ENCODE assay signal across 8 mouse cellular contexts in the genomic region with DNA sequence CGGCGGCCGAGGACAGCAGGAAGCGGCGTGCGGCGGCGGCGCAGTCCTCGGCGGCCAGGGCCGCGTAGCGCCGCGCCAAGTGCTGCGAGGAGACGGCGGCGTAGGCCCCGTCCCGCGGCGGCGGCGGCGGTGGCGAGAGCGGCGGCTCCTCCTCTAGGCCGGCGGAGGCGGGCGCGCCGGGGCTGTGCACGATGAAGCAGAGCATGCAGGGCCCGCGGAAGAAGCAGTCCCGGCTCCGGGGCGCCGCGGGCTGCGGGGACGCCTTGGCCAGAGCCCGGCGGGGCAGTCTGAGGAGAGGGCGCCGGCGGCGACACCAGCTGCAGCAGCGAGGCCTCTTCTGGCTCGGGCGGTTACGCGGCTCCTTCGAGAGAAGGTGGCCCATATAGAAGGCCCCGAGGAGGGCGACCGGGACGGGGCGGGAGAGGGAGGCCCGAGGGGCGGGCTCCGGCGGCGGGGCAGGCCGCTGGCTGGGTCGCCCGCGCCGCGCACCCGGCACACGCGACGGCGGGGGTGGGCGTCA. TPM values are rescaled to one million over a fixed set of nuclear protein-coding genes. Genes with fewer than 3 reads are reported as not detected.
DNase-seq lines count a peak whose midpoint lies in the region; ATAC-seq lines count a peak whose summit lies in the region.

A gene (minus strand): TSS at position 382 of the 520 bp plus-strand sequence.

- peak; percentile 81 for DNase-seq in brain, adult 2 months (ENCODE audit: low read depth, low spot score)
- peak; percentile 80 for DNase-seq in kidney, postnatal 14 days
- DNase-seq in neural tube, embryonic 11.5 days (ENCODE audit: low spot score), result peak; percentile 72

- 0% methylated on average over 54 of the region's 80 CpGs for WGBS in heart, embryonic 15.5 days
- WGBS in liver, embryonic 15.5 days (ENCODE audit: insufficient replicate concordance), result 1% methylated on average over 75 of the region's 80 CpGs
- WGBS in neural tube, embryonic 11.5 days, result under 1% methylated on average over 72 of the region's 80 CpGs
- WGBS in stomach, embryonic 16.5 days, result 1% methylated on average over 53 of the region's 80 CpGs

- peak; percentile 31 for ATAC-seq in CD4-positive, CD25-positive, alpha-beta regulatory T cell, adult 4 months
- ATAC-seq in heart, embryonic 15.5 days (replicated peaks; ENCODE audit: insufficient number of reproducible peaks, insufficient read depth, low FRiP score, low read depth), result peak; percentile 68
- ATAC-seq in liver, embryonic 15.5 days (ENCODE audit: insufficient read depth), result peak; percentile 72
- peak; percentile 70 for ATAC-seq in neural tube, embryonic 11.5 days (ENCODE audit: insufficient read depth, low FRiP score, low TSS enrichment)
- peak; percentile 67 for ATAC-seq in stomach, embryonic 16.5 days (ENCODE audit: insufficient read depth, low FRiP score)

- H3K4me2 ChIP-seq in heart, embryonic 15.5 days, result peak within 1 kb of the TSS; percentile 80
- peak within 1 kb of the TSS; percentile 97 for H3K4me2 ChIP-seq in liver, embryonic 15.5 days
- peak within 1 kb of the TSS; percentile 72 for H3K4me2 ChIP-seq in neural tube, embryonic 11.5 days (ENCODE audit: low read depth)
- H3K4me2 ChIP-seq in stomach, embryonic 16.5 days (ENCODE audit: low read depth, low read length), result peak within 1 kb of the TSS; percentile 67

- peaks cover 42% of the 10 kb centered on the region for H3K4me1 ChIP-seq in erythroblast, embryonic 14.5 days (ENCODE audit: control insufficient read depth)
- H3K4me1 ChIP-seq in heart, embryonic 15.5 days (replicated peaks), result peaks cover 28% of the 10 kb centered on the region
- peaks cover 47% of the 10 kb centered on the region for H3K4me1 ChIP-seq in liver, embryonic 15.5 days (replicated peaks)
- H3K4me1 ChIP-seq in neural tube, embryonic 11.5 days (ENCODE audit: control insufficient read depth, insufficient read depth, low read length), result peaks cover 7% of the 10 kb centered on the region
- peaks cover 15% of the 10 kb centered on the region for H3K4me1 ChIP-seq in stomach, embryonic 16.5 days (ENCODE audit: control insufficient read depth, insufficient read depth, low read length)

- peak within 1 kb of the TSS; percentile 96 for H3K9ac ChIP-seq in heart, embryonic 15.5 days
- H3K9ac ChIP-seq in liver, embryonic 15.5 days, result peak within 1 kb of the TSS; percentile 95
- H3K9ac ChIP-seq in neural tube, embryonic 11.5 days (ENCODE audit: low read length), result peak within 1 kb of the TSS; percentile 98
- H3K9ac ChIP-seq in stomach, embryonic 16.5 days (ENCODE audit: low read length), result peak within 1 kb of the TSS; percentile 98

- H3K27me3 ChIP-seq in erythroblast, embryonic 14.5 days (ENCODE audit: control insufficient read depth), result no peaks in the 10 kb centered on the region
- no peaks in the 10 kb centered on the region for H3K27me3 ChIP-seq in heart, embryonic 15.5 days
- no peaks in the 10 kb centered on the region for H3K27me3 ChIP-seq in liver, embryonic 15.5 days
- no peaks in the 10 kb centered on the region for H3K27me3 ChIP-seq in neural tube, embryonic 11.5 days (ENCODE audit: control insufficient read depth, insufficient read depth, low read length)
- no peaks in the 10 kb centered on the region for H3K27me3 ChIP-seq in stomach, embryonic 16.5 days (ENCODE audit: control insufficient read depth, insufficient read depth, low read length)

- H3K27ac ChIP-seq in heart, embryonic 15.5 days, result peak within 1 kb of the TSS; percentile 99
- H3K27ac ChIP-seq in liver, embryonic 15.5 days (replicated peaks), result peak within 1 kb of the TSS; percentile 90
- H3K27ac ChIP-seq in neural tube, embryonic 11.5 days (ENCODE audit: low read depth, low read length), result peak within 1 kb of the TSS; percentile 96
- peak within 1 kb of the TSS; percentile 98 for H3K27ac ChIP-seq in stomach, embryonic 16.5 days (ENCODE audit: low read length)

- H3K4me3 ChIP-seq in erythroblast, embryonic 14.5 days (replicated peaks), result peak within 1 kb of the TSS; percentile 69
- H3K4me3 ChIP-seq in heart, embryonic 15.5 days, result peak within 1 kb of the TSS; percentile 82
- peak within 1 kb of the TSS; percentile 86 for H3K4me3 ChIP-seq in liver, embryonic 15.5 days (replicated peaks)
- peak within 1 kb of the TSS; percentile 86 for H3K4me3 ChIP-seq in neural tube, embryonic 11.5 days (ENCODE audit: low read depth, low read length)
- peak within 1 kb of the TSS; percentile 87 for H3K4me3 ChIP-seq in stomach, embryonic 16.5 days (replicated peaks; ENCODE audit: low read length)

- no peaks in the 10 kb centered on the region for H3K9me3 ChIP-seq in erythroblast, embryonic 14.5 days (ENCODE audit: control insufficient read depth, low read length)
- no peaks in the 10 kb centered on the region for H3K9me3 ChIP-seq in heart, embryonic 15.5 days (replicated peaks)
- no peaks in the 10 kb centered on the region for H3K9me3 ChIP-seq in liver, embryonic 15.5 days (replicated peaks)
- H3K9me3 ChIP-seq in neural tube, embryonic 11.5 days (ENCODE audit: control insufficient read depth, low read length), result no peaks in the 10 kb centered on the region
- no peaks in the 10 kb centered on the region for H3K9me3 ChIP-seq in stomach, embryonic 16.5 days (replicated peaks; ENCODE audit: control insufficient read depth, low read length)

- H3K36me3 ChIP-seq in erythroblast, embryonic 14.5 days (ENCODE audit: control insufficient read depth), result peaks cover 6% of the 10 kb centered on the region
- H3K36me3 ChIP-seq in heart, embryonic 15.5 days, result no peaks in the 10 kb centered on the region
- H3K36me3 ChIP-seq in liver, embryonic 15.5 days (replicated peaks), result no peaks in the 10 kb centered on the region
- H3K36me3 ChIP-seq in neural tube, embryonic 11.5 days (ENCODE audit: control insufficient read depth, insufficient read depth, low read length), result no peaks in the 10 kb centered on the region
- H3K36me3 ChIP-seq in stomach, embryonic 16.5 days (ENCODE audit: control insufficient read depth, insufficient read depth, low read length), result no peaks in the 10 kb centered on the region

RNA-seq across cellular contexts. Expression of the gene that starts here (rescaled TPM):
- 10 to 100 TPM in 1 of 2 experiments, 1 to 10 TPM in 1; 5.0 to 11.7 TPM for polyA plus RNA-seq in CD4-positive, CD25-positive, alpha-beta regulatory T cell, adult 4 months (2017; shearing (Covaris generic))
- polyA plus RNA-seq in erythroblast, embryonic 14.5 days (2012), result 0.39 and 0.48 TPM in 2 replicates
- polyA plus RNA-seq in heart, embryonic 15.5 days (2015; fragmentation: Nextera tagmentation; extraction: Ambion mirVana), result 11.1 and 11.7 TPM in 2 replicates
- 1.8 TPM in 2 replicates for polyA plus RNA-seq in liver, embryonic 15.5 days (2015; fragmentation: Nextera tagmentation; extraction: Ambion mirVana)
- 7.8 and 8.8 TPM in 2 replicates for polyA plus RNA-seq in neural tube, embryonic 11.5 days (2014; fragmentation: Nextera tagmentation; extraction: Ambion mirVana)
- polyA plus RNA-seq in stomach, embryonic 16.5 days (2015; fragmentation: Nextera tagmentation; extraction: Ambion mirVana), result 3.8 and 4.7 TPM in 2 replicates

Comparison
In these comparisons a context has a peak if more than half of its experiments do, and no peak if none do; other contexts are left out.
1. Peak in every context shown above with its lines: DNase-seq, ATAC-seq, H3K4me3 ChIP-seq and H3K27ac ChIP-seq.